Mouse (Mus musculus) splenic B cell, adult 2 months (primary cell): ENCODE results near the gene Vgll4.

Experiments
- DNase-seq: peaks from one replicate; pipeline ENCODE4 v3.0.0-alpha.2; 2011; ENCODE audit warnings: low read depth, low spot score
- H3K27me3 ChIP-seq: 2 replicates; pipeline ENCODE4 v1.6.1; 2012; ENCODE audit warnings: mild to moderate bottlenecking, low read length, moderate library complexity, mixed read lengths; ENCODE audit not compliant: control insufficient read depth, poor library complexity, insufficient read depth, severe bottlenecking
- H3K36me3 ChIP-seq: 2 replicates; pipeline ENCODE4 v1.6.1; 2012; ENCODE audit warnings: mild to moderate bottlenecking, low read length, moderate library complexity, mixed read lengths; ENCODE audit not compliant: control insufficient read depth, poor library complexity, insufficient read depth, severe bottlenecking

Gene Vgll4

DNA sequence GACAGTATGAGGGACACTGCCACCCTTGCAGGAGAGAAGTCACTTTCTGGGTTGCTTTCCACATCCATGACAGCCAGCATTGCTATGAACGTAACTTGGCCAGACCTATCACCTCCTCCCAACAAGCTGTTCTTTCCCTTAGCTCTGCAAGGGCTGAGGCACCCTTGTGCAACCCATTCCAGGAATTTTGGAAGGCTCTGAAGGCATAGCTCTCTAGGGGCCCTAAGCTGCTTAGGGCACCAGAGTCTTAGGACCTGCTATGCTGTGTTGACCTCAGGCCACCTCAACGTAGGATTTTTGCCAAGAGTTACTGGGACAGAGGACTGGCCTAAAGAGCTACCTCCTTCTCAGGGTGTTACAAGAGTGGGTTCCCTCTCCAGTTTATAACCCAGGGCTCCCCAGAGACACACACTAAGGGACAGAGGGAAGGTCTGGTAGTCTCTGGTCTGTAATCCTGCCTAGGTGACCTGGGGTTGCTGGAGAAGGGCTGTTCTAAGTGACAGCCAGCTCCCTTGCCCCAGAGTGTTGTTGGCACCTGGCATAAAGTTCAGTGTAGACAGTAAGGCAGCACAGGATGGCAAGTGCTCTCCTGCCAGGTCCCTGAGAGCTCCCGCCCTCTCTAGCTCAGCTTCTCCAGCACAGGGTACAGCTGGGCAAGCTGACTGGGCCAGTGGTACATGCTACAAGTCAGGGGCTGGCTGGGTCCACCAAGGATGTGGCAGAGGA lies 111.6 kb downstream of the Vgll4 start:
- Histone ChIP-seq H3K27me3 (no peaks in the 10 kb centered on the region), H3K36me3 (peaks cover 2% of the 10 kb centered on the region; the same call in 1 of the 2 replicates)
- DNase-seq = no peak

DNA sequence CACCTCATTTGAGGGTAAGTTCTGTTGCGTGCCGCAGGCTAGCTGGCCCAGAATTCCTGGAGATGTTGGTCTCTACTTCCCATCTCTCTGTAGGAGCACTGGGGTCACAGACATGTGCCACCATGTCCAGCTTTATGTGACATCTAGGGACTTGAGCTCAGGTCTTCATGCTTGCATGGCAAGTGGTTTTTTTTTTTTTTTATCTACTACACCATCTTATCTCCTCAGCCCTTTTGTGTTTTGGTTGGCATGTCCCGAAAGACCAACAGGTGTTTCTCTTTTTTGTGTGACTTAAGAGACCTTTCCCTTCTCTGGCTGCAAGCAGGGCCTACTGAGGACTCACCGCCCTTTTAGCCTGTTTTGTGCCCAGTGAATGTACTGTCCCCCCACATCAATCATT lies 113.3 kb downstream of the Vgll4 start:
- no peak for DNase-seq
- peaks cover 2% of the 10 kb centered on the region; the same call in 1 of the 2 replicates for H3K36me3 ChIP-seq
- H3K27me3 ChIP-seq = no peaks in the 10 kb centered on the region

DNA sequence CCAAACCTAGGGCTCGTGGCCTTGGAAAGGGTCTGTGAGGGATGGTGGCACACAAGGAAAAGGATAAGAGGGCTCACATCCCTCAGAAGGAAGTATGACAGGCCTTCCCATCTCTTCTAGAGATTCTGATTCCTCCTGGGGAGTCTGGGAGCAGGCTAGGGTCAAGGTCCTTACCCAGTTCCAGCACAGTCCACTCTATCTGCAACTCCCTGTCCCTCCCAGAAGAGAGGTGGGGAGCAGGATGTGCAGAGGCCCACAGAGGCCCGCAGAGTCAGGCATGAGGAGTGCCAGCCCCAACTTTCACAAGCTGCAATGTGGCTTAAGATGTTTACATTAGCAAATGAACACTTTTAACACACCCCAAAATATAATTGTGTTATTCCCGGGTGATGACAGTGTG lies 114.2 kb downstream of the Vgll4 start:
- no peaks in the 10 kb centered on the region for H3K27me3 ChIP-seq
- H3K36me3 ChIP-seq = peaks cover 2% of the 10 kb centered on the region; the same call in 1 of the 2 replicates
- no peak for DNase-seq

DNA sequence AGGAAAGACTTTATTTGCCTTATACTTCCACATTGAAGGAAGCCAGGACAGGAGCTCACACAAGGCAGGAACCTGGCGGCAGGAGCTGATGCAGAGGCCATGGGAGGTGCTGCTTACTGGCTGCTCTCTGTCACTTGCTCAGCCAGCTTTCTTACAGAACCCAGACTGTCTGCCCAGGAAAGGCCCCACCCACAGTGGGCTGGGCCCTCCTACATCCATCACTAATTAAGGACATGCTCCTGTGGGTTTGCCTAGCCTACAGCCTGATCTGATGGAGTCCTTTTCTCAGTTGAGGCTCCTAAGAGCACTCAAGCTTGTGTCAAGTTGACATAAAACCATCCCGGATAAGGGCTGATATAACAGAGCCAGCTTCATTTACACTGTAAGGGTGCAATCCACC lies 115.4 kb downstream of the Vgll4 start:
- no peaks in the 10 kb centered on the region for H3K27me3 ChIP-seq
- H3K36me3 ChIP-seq = no peaks in the 10 kb centered on the region
- DNase-seq = no peak

DNA sequence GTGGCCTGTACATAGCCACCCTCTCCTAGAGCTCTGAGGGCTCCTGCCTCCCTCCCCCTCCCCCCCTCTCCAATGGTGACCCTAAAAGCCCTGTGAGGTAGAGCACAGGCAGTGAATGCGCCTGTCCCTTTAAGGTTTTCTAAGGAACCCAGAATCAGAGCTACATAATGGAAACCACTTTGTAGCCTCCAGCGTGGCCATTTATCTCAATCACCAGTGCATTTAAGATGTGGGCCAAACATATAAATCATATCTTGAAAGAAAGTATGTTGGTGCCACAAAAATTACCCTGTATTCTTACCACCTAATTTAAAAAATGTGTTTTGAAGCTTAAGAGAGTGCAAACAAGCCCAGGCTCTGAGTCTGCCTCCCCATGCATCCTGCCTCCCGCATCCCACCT lies 117.1 kb downstream of the Vgll4 start:
- DNase-seq = no peak
- Histone ChIP-seq H3K27me3 (no peaks in the 10 kb centered on the region), H3K36me3 (no peaks in the 10 kb centered on the region)

DNA sequence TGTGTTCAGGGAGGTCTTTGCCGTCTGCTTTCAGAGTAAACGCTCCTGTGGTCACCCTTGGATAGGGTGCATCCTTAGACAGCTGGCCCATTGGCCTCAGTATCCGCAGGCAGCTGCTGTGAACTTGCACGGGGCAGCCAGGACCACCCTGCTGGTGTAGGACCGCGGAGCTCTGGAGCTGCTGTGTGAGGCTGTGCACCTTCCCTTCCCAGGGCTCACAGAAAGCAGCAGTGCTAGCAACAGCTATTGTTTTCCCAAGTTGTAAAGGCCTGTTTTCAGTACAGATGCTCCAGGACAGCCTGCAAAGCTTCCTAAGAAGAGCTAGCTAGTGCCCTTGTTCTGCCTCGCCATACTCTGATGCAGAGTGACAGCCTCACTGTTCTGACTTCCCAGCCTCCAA lies 118.1 kb downstream of the Vgll4 start:
- DNase-seq = no peak
- Histone ChIP-seq H3K36me3 (no peaks in the 10 kb centered on the region), H3K27me3 (no peaks in the 10 kb centered on the region)

DNA sequence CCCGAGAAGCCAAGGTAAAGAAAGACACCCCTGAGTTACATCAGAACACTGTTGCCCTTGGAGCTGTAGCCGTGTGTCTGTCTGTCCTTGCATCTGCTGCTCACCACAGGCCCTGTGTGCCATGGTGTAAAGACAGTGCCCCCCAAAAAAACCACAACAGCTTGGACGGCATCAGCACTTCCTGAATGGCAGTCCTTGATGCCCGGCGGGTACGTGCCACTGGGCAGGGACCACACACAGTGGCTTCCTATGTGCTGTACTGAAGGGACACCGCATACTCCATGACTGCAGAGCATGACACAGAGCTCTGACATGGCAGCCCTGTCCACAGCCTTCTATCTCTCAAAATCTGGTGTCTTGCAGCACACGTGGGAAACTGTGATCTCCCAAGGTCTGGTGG lies 120.0 kb downstream of the Vgll4 start:
- Histone ChIP-seq H3K27me3 (no peaks in the 10 kb centered on the region), H3K36me3 (no peaks in the 10 kb centered on the region)
- DNase-seq = no peak

DNA sequence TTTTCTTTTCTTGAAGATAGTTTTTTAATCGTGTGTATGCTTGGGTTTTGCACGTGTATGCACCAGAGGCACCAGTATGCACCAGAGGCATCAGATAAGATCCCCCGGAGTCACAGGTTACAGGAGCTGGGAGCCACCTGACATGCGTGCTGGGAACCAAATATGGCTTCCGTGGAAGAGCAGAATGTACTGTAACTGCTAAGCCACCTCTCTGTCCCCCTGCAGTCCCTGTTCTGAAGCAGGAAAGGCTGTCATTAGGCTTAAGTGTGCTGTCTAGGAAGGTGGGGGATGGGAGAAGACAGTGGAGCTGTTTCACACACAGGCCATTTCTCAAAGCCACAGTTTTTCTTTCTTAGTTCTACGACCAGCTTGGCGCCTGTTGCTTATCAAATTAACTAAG lies 121.0 kb downstream of the Vgll4 start:
- Histone ChIP-seq H3K36me3 (no peaks in the 10 kb centered on the region), H3K27me3 (no peaks in the 10 kb centered on the region)
- DNase-seq = no peak

DNA sequence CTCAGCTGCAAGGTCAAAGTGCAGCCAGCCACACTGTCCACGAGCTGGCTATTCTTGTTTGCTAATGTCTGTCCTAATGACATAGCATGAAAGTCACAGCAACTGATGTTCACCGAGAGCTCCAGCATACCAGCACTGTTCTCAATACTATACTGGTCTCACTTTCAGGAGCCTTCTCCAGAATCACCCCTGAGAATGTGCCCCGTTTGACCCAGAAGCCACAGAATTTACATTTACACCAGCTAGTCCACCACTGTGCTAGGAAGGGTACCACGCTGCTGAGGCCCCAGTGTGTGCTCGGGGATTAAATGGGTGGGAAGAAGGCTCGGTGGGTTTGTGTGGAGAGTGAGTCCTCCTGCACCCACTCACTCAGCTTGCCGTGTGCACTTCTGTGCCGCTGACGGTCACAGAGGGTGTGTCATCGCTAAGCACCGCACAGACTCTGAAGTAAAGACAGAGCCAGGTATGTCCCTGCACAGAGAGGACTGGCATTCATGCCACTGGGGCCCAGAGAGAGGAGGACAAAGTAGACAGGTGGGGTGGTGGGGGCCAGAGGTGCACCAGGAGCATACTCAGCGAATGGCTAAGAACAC lies 122.1 kb downstream of the Vgll4 start:
- Histone ChIP-seq H3K36me3 (no peaks in the 10 kb centered on the region), H3K27me3 (no peaks in the 10 kb centered on the region)
- DNase-seq = no peak

DNA sequence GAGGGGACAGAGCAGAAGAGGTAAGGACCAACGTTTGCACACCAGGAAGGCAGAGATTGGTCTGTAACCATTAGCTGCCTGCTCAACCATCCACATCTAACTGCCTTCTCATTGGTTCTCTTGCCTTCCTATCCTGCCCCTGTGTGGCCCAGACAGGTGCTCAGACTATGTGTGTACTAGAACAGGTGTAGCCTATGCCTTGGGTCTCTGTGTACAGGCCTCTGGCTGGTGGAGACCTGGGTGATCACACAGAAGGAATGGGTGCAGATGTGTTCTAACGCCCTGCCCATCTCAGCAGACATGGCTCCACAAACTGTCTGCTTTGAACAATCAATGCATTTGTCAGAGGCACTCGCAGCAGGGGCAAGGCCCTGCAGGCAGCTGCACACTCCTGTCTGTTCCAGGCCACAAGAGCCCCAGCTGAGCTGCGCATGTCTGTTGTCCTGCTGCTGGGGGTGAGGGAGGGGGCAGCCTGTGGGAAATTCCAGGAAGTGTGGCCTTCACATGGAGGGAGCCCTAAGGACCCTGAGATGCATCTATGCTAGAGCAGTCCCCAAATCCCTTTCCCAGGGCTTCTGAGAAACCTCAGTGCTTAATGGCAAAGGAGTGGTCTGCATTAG lies 123.5 kb downstream of the Vgll4 start:
- Histone ChIP-seq H3K27me3 (no peaks in the 10 kb centered on the region), H3K36me3 (no peaks in the 10 kb centered on the region)
- DNase-seq = no peak

DNA sequence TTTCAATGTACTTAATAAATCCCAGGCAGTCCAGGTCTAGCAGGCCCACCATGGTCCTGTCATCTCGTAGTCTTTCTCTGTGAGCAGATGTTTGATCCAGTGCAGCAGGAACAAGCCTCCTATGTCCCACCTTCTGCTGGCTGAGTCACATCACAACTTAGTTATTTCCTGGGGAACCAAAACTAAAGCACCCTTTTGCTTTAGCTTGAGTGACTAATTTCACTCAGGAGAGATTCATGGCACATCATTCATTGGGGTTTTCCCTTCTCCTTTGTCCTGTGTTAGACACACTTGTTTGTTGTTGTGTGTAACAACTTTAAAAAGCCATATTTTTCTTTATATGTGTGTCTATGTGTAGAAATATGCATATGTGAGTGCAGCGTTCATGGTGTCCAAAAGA lies 126.9 kb downstream of the Vgll4 start:
- Histone ChIP-seq H3K27me3 (no peaks in the 10 kb centered on the region), H3K36me3 (no peaks in the 10 kb centered on the region; the same call in 1 of the 2 replicates)
- no peak for DNase-seq

DNA sequence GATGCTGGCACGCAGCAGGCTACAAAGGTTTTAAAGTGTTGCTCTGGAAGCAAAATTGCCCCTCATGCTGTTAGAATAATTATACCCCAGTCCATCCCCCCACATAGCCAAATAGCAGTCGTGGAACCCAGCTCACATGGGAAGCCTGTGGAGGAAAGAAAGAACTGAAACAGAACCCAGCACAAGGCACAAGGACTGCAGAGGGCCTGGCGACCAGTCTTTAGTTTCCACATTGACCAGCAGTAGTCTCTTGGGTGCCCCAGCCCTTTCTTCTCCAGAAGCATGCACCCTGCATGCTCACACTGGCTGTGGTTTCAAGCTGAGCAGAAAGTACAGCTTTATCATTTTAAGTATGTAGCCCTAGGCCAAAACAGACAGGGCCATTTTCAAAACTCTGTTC lies 127.7 kb downstream of the Vgll4 start:
- Histone ChIP-seq H3K27me3 (no peaks in the 10 kb centered on the region), H3K36me3 (no peaks in the 10 kb centered on the region; the same call in 1 of the 2 replicates)
- DNase-seq = no peak

DNA sequence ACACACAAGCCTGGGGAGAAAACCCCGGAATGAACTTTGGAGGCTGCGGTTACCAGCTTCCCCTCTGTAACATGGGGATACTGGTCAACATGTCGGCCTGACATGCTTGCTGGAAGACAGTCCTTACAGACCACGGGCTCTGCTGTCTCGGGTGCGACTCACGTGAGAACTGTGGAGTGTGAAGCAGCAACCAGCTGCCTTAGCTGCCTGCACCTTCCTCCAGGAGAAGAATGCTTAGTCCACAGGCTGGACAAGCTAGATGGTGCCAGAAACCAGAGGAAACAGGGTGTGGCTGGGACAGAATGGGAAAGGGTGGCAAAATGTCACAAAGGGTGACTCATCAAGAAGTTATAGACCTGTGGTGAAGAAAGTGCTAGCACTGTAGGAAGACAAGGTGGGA lies 129.8 kb downstream of the Vgll4 start:
- H3K36me3 ChIP-seq = no peaks in the 10 kb centered on the region; the same call in 1 of the 2 replicates
- no peak for DNase-seq
- no peaks in the 10 kb centered on the region for H3K27me3 ChIP-seq

DNA sequence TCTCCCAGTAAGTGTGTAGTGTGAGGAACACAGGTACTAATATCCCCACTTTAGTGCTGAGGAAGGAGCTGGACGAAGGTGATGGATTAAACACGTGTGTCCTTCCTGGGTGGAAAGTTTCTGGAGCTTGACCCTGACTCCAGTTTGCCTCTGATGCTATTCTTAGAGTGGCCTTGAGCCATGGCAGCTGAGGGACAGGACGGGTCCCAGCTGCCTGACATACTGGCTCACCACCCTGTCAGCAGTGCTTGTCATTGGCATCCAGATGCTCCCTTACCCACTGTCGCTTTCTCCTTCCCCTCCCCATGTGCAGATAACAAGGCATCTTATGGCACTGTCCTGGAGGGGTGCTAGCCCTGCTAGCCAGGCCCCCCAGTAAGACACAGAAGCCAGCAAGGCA lies 130.9 kb downstream of the Vgll4 start:
- Histone ChIP-seq H3K36me3 (no peaks in the 10 kb centered on the region; the same call in 1 of the 2 replicates), H3K27me3 (no peaks in the 10 kb centered on the region)
- DNase-seq = no peak

DNA sequence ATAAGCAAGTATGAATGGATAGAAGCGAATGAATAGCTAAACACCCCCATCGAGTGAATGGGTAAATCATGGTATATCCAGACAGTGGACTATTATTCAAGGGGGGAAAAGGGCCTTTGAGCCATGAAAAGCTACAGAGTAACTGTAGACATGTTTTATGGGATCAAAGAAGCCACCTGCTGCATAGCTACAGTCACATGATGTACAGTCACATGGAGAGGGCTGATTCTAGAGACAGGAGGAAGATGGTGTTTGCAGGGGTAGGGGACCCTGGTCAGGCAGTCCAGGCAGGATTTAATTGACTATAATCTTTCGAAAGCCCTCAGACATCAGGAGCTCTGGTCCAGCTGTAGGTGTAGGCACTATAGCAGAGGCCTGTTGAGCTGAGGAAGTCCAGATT lies 133.4 kb downstream of the Vgll4 start:
- no peaks in the 10 kb centered on the region; the same call in 1 of the 2 replicates for H3K36me3 ChIP-seq
- no peak for DNase-seq
- no peaks in the 10 kb centered on the region for H3K27me3 ChIP-seq
